Mouse (Mus musculus): Measurements from ENCODE around the gene Fgd6. TPM values are rescaled to one million over a fixed set of nuclear protein-coding genes. Genes with fewer than 3 reads are reported as not detected.

Fgd6 gene
- total RNA-seq, 2 experiments from 2014 or later, result 6.9 to 7.3 TPM

- intact Hi-C loops (cut with DNase I), result no loop called here
- DNase-seq, result no peak
Measured at GRCm38 (mm10) chr10:94086315-94086714, 50.5 kb downstream of the Fgd6 start.

- DNase-seq, result no peak
- intact Hi-C loops (cut with DNase I), result no loop called here
Measured at GRCm38 (mm10) chr10:94087367-94088077, 51.7 kb downstream of the Fgd6 start.

GRCm38 (mm10) chr10:94090032-94090431, 54.2 kb downstream of the Fgd6 start:
- DNase-seq, result no peak
- intact Hi-C loops (cut with DNase I), result no loop called here

GRCm38 (mm10) chr10:94093534-94093933, 57.7 kb downstream of the Fgd6 start:
- no peak for DNase-seq
- intact Hi-C loops (cut with DNase I), result no loop called here

GRCm38 (mm10) chr10:94095743-94096465, 60.1 kb downstream of the Fgd6 start:
- no peak for DNase-seq
- intact Hi-C loops (cut with DNase I), result no loop called here

- DNase-seq, result no peak
- intact Hi-C loops (cut with DNase I), result no loop called here
Measured at GRCm38 (mm10) chr10:94097081-94097845, 61.5 kb downstream of the Fgd6 start.

GRCm38 (mm10) chr10:94098100-94098499, 62.3 kb downstream of the Fgd6 start:
- no peak for DNase-seq
- intact Hi-C loops (cut with DNase I), result no loop called here

- intact Hi-C loops (cut with DNase I), result no loop called here
- DNase-seq, result no peak
Measured at GRCm38 (mm10) chr10:94105498-94105897, 69.7 kb downstream of the Fgd6 start.

- DNase-seq, result peak; percentile 16 to 21
- intact Hi-C loops (cut with DNase I), result no loop called here
Measured at GRCm38 (mm10) chr10:94107168-94107567, 71.4 kb downstream of the Fgd6 start.

GRCm38 (mm10) chr10:94107607-94108006, 71.8 kb downstream of the Fgd6 start:
- DNase-seq, result no peak
- intact Hi-C loops (cut with DNase I), result no loop called here

- intact Hi-C loops (cut with DNase I), result no loop called here
Measured at GRCm38 (mm10) chr10:94108791-94109190, 73.0 kb downstream of the Fgd6 start.

GRCm38 (mm10) chr10:94110834-94111754, 75.3 kb downstream of the Fgd6 start:
- no peak for DNase-seq
- intact Hi-C loops (cut with DNase I), result no loop called here

More at GRCm38 (mm10) chr10:94108791-94109190, 73.0 kb downstream of the Fgd6 start:
- no peak for DNase-seq

- DNase-seq, result no peak
- intact Hi-C loops (cut with DNase I), result no loop called here
Measured at GRCm38 (mm10) chr10:94112207-94112606, 76.4 kb downstream of the Fgd6 start.

GRCm38 (mm10) chr10:94115893-94116599, 80.2 kb downstream of the Fgd6 start:
- peak; percentile 78 to 87 for DNase-seq
- intact Hi-C loops (cut with DNase I), result loop anchor here (1.0 to 5.0 kb wide), 6 partner anchors 33 to 297 kb away; partner anchors contain the start of gene Fgd6

- DNase-seq, result no peak
- intact Hi-C loops (cut with DNase I), result loop anchor here (1.0 to 5.0 kb wide), 5 partner anchors 45 to 298 kb away; partner anchors contain the start of gene Fgd6
Measured at GRCm38 (mm10) chr10:94116781-94117340, 81.1 kb downstream of the Fgd6 start.

GRCm38 (mm10) chr10:94117916-94118315, 82.1 kb downstream of the Fgd6 start:
- DNase-seq, result no peak
- intact Hi-C loops (cut with DNase I), result loop anchor here (2.0 to 5.0 kb wide), 2 partner anchors 46 to 299 kb away; no protein-coding TSS in a partner anchor

GRCm38 (mm10) chr10:94118993-94119392, 83.2 kb downstream of the Fgd6 start:
- no peak for DNase-seq
- intact Hi-C loops (cut with DNase I), result loop anchor here (5.0 kb wide), 1 partner anchor 47 kb away; no protein-coding TSS in a partner anchor

- intact Hi-C loops (cut with DNase I), result no loop called here
- no peak for DNase-seq
Measured at GRCm38 (mm10) chr10:94120676-94121075, 84.9 kb downstream of the Fgd6 start.

GRCm38 (mm10) chr10:94122595-94122994, 86.8 kb downstream of the Fgd6 start:
- no peak for DNase-seq
- intact Hi-C loops (cut with DNase I), result no loop called here

Measured in heart, postnatal 14 days (tissue).